Mouse (Mus musculus) ovary, postnatal 14 days (tissue): Measurements from ENCODE around the gene Vps26c.
"Not testable (repeated sequence)": the region's sequence is repeated elsewhere in the genome, so short reads cannot be mapped to it uniquely, and the experiment has no call there.

Experiments
- DNase-seq: peaks from one replicate; pipeline ENCODE4 v3.0.0; 2022; ENCODE audit warnings: low spot score

Vps26c gene

DNA sequence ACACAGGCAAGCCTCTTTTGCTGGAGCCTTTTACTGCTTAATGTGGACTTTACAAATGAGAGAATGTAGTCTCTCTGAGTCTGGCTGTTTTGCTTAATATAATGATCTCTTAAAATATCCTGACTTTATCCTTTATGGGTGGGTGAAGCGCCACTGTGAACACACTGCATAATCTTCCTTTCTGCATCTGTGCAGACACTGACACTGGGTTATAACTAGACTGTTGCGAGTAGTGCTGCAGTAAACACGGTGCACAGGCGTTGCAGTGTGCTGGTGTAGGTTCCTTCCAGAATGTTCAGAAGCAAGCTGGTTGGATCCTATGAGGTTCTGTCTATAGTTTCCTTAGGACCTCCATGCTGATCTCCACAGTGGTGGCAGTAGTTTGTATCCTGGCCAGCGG lies 37.3 kb downstream of the Vps26c start:
- no peak for DNase-seq

- no peak for DNase-seq
Measured at GRCm38 (mm10) chr16:94487341-94487740, 39.3 kb downstream of the Vps26c start.

DNA sequence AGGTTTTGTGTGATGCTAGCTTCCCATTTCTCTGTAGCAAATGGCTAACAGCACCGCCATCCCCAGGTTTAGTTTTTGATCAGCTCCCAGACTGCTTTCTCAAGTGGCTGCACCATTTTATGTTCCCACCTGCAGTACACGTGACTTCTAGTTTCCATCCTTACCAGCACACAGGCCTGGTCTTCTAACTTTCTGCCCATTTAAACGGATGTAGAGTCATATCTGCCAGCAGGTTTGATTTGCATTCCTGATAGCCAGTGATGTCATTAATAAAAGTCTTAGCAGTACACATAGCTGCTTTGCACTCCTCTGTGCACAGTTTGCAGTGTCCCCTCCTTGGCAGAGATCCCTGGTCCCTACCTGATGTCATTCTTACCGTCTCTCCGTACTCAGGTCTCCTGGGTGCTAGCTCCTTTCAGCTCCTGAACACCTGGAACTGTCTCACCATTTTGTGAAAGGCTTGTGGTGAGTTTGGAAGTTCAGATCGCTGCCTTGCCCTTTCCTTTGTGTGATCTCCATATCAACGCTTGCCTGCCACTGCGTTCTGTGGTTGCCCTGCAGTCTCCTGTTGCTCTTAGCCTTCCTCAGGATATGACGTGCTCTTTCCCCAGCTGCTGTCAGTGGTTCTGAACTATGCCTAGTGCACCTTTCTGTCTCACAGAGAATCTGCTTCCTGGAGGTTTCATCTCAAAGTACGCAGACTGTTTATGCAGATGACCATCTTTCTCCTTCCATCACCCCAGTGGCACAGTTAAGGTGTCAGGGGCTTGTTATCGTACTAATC lies 41.7 kb downstream of the Vps26c start:
- no peak for DNase-seq

DNA sequence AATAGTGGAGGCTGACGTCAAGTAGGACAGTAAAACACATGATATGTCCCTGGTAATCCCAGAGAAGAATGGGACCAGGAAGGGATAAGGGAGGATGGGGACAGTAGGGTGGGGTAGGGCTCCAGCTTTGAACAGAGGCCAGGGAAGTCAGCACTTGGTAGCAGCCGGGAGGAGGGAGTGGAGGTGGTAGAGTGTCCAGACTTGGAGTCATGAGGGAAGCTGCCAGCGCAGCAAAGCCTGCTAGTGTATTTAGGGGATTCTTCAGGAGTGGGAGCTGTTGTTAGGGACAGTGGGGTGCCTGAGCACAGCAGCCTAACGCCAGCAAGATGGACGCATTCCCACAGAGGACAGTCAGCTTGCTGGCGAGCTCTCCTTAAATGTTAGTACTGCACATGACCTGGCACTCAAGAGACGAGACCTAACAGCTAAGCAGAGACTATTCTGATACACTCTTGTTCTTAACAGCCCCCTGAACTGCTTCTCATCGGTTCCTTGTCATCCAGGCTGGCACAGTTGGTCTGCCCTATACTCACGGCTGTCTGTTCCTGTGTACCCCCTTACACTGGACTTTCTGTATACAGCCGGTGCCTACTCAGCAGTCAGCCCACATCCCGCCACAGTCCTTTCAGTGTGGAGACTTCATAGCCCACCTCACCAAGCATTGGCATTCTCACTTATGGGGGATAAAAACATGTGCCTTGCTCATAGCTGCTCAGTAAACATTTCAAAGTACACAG lies 53.4 kb downstream of the Vps26c start:
- DNase-seq: no peak

- no peak for DNase-seq
Measured at GRCm38 (mm10) chr16:94472515-94472951, 54.1 kb downstream of the Vps26c start.

- DNase-seq: no peak
Measured at GRCm38 (mm10) chr16:94468391-94468790, 58.2 kb downstream of the Vps26c start.

GRCm38 (mm10) chr16:94467337-94468055 lies 59.1 kb downstream of the Vps26c start:
- no peak for DNase-seq

DNA sequence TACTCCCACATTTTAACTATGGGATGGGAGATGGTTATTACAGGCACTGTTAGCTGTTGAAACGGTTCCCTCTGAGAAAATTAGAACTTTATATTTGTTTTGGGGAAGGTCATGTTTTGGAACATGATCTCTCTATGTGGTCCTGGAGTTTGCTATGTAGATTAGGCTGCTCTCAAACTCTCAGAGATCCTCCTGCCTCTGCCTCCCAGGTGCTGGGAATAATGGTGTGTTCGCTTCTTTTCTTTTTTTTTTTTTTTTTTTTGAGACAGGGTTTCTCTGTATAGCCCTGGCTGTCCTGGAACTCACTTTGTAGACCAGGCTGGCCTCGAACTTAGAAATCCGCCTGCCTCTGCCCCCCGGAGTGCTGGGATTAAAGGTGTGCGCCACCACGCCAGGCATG lies 60.3 kb downstream of the Vps26c start:
- DNase-seq: not testable (repeated sequence)

DNA sequence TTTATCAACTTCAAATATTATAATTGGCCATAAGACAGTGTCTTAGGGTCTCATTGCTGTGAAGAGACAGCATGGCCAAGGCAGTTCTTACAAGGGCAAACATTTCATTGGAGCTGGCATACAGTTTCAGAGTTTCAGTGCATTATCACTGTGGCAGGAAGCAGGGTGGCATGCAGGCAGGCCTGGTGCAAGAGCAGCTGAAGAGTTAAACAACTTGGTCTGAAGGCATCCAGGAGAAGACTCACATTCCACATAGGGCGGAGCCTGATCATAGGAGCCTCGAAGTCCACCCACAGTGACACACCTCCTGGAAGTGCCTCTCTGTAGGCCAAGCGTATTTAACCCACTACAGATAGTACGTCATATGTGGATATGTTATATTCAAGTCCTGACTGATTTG lies 60.7 kb downstream of the Vps26c start:
- no peak for DNase-seq

DNA sequence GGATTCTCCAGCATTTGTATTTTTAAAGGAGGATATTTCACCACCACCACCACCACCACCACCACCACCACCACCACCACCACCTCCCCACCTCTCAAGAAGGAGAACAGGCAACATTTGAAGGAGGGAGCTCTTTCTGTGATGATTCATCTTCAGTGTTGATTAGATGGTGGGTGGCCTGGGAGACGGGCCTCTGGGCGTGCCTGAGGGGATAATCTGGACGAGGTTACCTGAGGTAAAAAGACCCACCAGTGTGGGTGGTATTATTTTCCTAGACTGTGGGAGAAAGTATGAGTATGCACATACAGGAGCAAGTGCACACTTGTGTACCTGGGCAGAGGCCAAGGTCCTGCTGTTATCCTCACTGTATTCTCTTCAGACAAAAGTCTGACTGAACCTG lies 62.6 kb downstream of the Vps26c start:
- DNase-seq: no peak

DNA sequence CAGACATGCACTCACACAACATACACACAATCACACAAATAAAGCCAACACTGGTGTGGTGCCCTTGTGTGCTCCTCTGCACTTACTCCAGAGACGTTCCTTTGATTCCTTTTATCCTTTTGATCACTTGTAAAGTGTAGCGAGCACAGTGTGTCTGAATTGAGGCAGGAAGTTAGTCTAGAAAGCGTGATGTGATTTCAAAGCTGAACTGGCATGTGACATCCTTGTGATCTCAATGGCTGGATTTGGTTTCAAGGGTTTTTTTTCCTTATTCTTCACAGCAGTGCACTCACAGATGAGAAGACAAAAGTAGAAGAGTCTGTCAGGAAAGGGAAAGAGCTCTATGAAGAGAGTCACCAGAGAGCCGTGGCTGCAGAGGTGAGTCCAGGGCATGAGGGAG lies 72.5 kb downstream of the Vps26c start:
- no peak for DNase-seq

DNA sequence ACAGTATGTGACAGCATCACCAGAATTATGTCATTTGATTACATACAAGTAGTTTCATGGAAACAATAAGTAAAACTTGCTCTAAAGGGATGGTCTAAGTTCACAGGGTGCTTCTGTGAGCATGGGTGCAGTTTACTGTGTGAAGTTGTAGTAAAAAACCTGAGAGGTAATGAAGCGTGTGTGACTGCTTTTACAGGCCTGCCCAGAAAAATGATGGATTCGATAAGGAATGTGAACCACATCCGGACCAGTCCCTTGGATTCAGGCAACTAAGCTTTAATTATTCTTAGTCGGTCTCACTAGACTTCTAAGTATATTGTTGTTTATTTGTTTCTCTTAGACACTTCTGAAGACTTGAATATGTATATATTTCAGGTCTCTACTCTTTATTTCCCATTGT lies 73.9 kb downstream of the Vps26c start:
- DNase-seq: no peak

DNA sequence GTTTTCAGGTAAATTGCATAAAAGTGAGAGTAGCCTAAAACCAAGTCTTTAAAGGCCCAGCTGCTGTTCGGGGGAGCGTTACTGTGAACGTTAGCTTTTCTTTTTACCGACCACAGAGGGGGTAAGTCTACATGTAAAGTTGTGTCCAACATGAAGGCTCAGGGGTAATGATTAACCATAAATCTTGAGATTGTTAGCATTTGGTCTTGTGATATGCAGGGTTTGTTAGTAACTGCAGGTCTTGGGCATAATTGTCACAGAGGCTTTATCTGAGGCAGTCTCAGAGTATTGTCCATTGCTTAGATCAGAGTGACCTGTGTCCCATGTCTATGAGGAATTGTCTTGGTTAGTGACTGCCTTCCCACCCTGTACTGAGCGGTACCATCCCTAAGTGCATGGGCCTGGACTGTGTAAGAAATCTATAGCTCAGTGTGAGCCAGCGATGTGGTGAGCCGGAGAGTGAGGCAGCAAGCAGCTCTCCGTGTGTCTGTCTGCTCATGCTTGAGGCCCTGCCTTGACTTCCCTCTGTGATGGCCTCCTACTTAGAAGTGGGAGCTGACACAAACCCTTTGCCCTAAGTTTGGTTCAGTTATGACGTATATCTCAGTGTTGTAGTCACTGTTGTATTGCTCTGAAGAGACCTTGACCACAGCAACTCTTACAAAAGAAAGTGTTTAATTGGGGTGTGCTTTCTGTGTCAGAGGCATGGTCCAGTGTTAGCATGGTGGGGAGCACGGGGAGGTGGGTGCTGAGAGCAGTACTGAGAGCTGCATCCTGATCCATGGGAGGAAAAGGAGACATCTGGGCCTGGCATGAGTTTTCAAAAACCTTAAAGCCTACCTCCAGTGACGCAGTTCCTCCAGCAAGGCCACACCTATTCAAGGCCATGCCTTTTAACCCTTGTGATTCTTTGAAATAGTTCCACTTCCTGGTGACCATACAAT lies 74.8 kb downstream of the Vps26c start:
- DNase-seq: no peak

- no peak for DNase-seq
Measured at GRCm38 (mm10) chr16:94449632-94450031, 77.0 kb downstream of the Vps26c start.

- no peak for DNase-seq
Measured at GRCm38 (mm10) chr16:94449151-94449550, 77.5 kb downstream of the Vps26c start.
